Mouse (Mus musculus) ovary, adult 18-20 months (tissue): ENCODE measurements at regions not wholly inside any gene's neighbourhood (a gene's known extent, or its start where the extent isn't known, plus 50 kb on each side); places are given as distances from the start of the nearest gene placed in this dataset.

Source experiments
- DNase-seq: peaks from one replicate; pipeline ENCODE4 v3.0.0; 2022; ENCODE audit warnings: low spot score, mixed read lengths

DNA sequence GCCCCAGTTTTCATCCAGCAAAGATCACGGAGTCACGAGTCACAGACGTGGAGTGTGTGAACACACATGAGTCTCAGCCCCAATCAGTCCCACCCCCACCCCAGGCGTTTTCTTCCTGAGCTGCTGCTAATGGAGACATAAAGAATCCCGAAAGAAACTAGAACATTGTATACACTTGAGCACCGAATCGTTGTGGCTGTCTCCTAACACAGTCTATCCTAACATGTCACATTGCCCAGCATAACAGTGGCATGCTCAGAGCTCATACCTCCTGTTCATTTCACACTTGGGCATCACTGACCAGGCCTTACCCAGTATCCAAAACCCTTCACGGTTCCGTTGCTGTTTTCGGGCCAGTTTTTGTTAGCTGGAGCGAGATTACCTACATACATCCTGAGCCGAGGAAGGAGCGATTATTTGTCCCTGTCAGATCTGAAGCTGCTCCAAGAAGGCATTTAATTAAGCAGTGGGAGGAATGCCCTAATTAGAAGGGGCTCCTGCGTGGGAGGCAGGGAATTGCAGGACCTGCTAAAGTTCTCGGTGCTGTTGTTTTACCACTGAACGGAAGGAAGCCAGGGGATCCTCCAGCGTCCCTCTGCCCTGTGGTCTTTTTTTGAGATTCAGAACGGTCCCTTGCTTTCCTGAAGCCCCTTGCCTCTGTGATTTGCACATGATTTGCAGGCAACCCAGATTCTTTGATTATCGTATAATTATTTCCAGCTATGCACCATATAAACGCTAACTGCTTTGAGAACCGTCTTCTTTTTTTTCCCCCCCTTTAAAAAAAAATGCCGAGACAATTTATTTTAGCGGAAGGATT lies 53.4 kb upstream of the Nap1l1 start:
- no peak for DNase-seq

DNA sequence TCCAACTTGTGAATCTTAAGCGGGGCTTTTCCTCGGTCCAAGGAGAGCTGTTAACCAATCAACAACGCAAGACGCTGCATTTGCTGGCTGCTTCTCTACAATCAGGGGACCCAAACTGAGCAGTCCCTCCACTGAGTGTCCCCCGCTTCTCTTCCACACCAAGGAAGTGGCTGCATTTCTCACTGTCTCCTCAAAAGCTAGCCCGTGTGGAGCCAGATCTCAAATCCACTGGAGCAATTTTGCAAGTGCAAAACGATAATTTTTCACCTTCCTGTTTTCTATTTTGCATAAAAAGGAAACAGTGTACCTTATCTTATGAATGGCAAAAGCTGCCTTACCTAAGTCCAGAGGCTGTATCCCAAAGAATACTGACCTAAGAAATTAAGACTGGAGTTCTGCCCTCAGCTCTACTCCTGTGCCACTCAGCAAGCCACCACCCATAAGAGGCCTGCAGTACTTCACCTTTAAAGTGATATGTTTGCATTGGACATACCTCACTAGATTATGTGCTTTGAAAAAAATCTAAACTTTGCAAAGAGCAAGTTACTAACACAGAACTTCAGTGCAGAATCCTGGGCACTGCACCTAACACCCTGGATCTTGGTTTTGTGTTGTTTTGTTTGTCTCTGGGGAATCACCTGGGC lies 52.7 kb upstream of the Nap1l1 start:
- no peak for DNase-seq

DNA sequence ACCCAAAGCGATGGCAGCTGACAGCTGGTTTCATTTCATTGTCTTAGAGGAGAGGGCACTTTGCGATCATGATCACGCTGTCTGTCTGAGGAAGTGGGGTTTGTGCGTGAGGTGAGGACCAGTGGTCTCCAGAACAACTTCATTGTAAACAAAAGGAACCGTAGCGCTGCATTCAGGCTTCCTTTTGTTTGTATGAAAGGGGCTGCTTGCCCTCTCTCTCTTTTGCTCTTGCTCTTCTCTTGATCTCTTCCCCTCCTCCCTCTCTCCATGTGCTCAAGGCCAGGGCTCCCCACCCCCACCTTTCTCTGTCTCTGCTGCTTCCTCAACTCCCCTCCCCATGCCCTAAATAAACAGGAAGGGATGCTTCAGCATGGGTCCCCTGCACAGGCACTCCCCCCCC lies 51.0 kb upstream of the Nap1l1 start:
- no peak for DNase-seq

DNA sequence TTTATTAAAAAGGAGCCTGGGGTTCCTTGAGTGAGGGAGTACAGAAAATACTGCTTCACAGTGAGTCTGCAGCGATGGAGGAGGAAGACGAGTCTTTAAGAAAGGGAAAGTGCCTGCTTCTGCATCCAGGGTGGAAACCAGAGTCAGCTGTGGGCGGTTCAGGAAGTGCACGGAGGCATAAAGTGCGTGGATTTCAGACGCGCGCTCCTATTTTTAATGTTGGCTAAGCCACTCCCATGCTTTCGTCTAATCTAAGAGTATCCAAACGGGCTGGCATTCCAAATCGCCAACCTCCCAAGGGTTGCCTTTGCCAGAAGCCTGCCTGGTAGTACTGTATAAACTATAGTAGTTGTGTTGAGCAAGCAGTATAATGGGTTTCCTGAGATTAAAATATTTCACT lies 50.4 kb upstream of the Nap1l1 start:
- no peak for DNase-seq
